Mouse (Mus musculus): ENCODE data around the gene Setd5.

Gene Setd5

GRCm38 (mm10) chr6:113060892-113061563 lies 16.1 kb upstream of the Setd5 start:
- DNase-seq = no peak

GRCm38 (mm10) chr6:113062253-113062652 lies 14.9 kb upstream of the Setd5 start:
- no peak for DNase-seq

- DNase-seq = no peak
Measured at GRCm38 (mm10) chr6:113063363-113063762, 13.8 kb upstream of the Setd5 start.

GRCm38 (mm10) chr6:113065186-113065585 lies 12.0 kb upstream of the Setd5 start:
- DNase-seq = no peak

GRCm38 (mm10) chr6:113069154-113069553 lies 8.0 kb upstream of the Setd5 start:
- DNase-seq = no peak

- DNase-seq = no peak
Measured at GRCm38 (mm10) chr6:113075261-113075660, 1.9 kb upstream of the Setd5 start.

- peak; percentile 96 for DNase-seq
Measured at GRCm38 (mm10) chr6:113076012-113076685, 1.0 kb upstream of the Setd5 start.

- no peak for DNase-seq
Measured at GRCm38 (mm10) chr6:113077569-113078030, 435 bp downstream of the Setd5 start.

GRCm38 (mm10) chr6:113078031-113078721 lies 1.0 kb downstream of the Setd5 start:
- peak; percentile 57 for DNase-seq

GRCm38 (mm10) chr6:113079492-113079891 lies 2.3 kb downstream of the Setd5 start:
- peak; percentile 22 for DNase-seq

GRCm38 (mm10) chr6:113082229-113082628 lies 5.1 kb downstream of the Setd5 start:
- DNase-seq = peak; percentile 31 to 57

- DNase-seq = no peak
Measured at GRCm38 (mm10) chr6:113084590-113084989, 7.4 kb downstream of the Setd5 start.

GRCm38 (mm10) chr6:113093206-113093605 lies 16.0 kb downstream of the Setd5 start:
- peak in 1 of 2 experiments; percentile 41 for DNase-seq

- no peak for DNase-seq
Measured at GRCm38 (mm10) chr6:113095547-113095946, 18.4 kb downstream of the Setd5 start.

GRCm38 (mm10) chr6:113097662-113098061 lies 20.5 kb downstream of the Setd5 start:
- no peak for DNase-seq

- peak; percentile 96 to 97 for DNase-seq
Measured at GRCm38 (mm10) chr6:113099640-113100289, 22.6 kb downstream of the Setd5 start.

GRCm38 (mm10) chr6:113102541-113102940 lies 25.4 kb downstream of the Setd5 start:
- DNase-seq = no peak

- peak; percentile 53 to 69 for DNase-seq
Measured at GRCm38 (mm10) chr6:113103765-113104164, 26.6 kb downstream of the Setd5 start.

- DNase-seq = no peak
Measured at GRCm38 (mm10) chr6:113109378-113109777, 32.2 kb downstream of the Setd5 start.

GRCm38 (mm10) chr6:113109956-113110355 lies 32.8 kb downstream of the Setd5 start:
- no peak for DNase-seq

GRCm38 (mm10) chr6:113120806-113121205 lies 43.6 kb downstream of the Setd5 start:
- DNase-seq = no peak

- DNase-seq = no peak
Measured at GRCm38 (mm10) chr6:113133360-113133759, 56.2 kb downstream of the Setd5 start.

Data from cerebellum, postnatal 14 days (tissue).